Mouse (Mus musculus) Patski (cell line): ENCODE measurements at regions not wholly inside any gene's neighbourhood (a gene's known extent, or its start where the extent isn't known, plus 50 kb on each side); places are given as distances from the start of the nearest gene placed in this dataset.

ENCODE experiments used
- ATAC-seq: fragments of 100-300 bp; one replicate; pipeline ENCODE4 v1.8.0; 2021
- CTCF ChIA-PET: fragments of 350-600 bp; sonication (Branson Sonifier 250); formaldehyde crosslinking; loops from one replicate; lab custom pipeline; 2022; ENCODE audit warnings: inconsistent platforms; lab: Charles Lee
- POLR2A ChIA-PET: fragments of 350-600 bp; sonication (Branson Sonifier 250); formaldehyde crosslinking; loops from one replicate; lab custom pipeline; 2022; ENCODE audit warnings: antibody characterized with exemption, inconsistent platforms; lab: Charles Lee
- DNase-seq: peaks from one replicate; pipeline ENCODE4 v3.0.0-alpha.2; 2011; ENCODE audit warnings: low read depth, low spot score
- H3K27me3 ChIP-seq: fragments of 371-371 bp; one replicate; pipeline ENCODE4 v1.5.1; 2021
- CTCF ChIP-seq: fragments of 100-300 bp; IDR thresholded peaks from one replicate; pipeline ENCODE4 v1.5.1; 2021
- in situ Hi-C: fragments of 300-500 bp; cut with MboI; formaldehyde crosslinking; loops from 3 replicates; pipeline ENCODE4 v1.11.1; 2018; ENCODE audit warnings: low pct_unique_long_range_greater_than_20kb, mixed read lengths

GRCm38 (mm10) chr12:118704826-118705225 is 141.3 kb upstream of the Sp8 start:
- no peak for DNase-seq
- in situ Hi-C loops = no loop called here
- CTCF ChIA-PET = no interaction called here
- ATAC-seq = no peak
- no peaks in the 10 kb centered on the region for H3K27me3 ChIP-seq
- POLR2A ChIA-PET = no interaction called here
- TF ChIP-seq CTCF = no peak

DNA sequence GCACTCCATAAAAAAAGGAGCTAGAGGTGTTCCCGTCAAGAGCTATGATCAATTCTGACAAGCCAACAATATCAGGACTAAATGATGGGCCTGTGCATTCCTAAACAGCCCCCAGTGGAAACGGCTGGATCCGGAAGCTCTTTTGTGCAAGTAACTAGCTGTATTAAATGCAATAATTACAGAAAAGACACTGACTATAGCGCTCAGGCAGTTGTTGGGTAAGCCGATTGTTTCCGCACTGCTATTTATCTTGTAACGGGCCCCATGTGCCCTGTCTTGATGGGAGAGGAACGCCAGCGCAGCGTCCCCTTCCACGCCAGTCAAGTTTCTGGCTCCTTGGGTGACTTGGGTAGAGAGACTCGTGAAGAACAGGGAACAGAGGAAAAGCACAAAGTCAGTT is 142.4 kb upstream of the Sp8 start:
- no peaks in the 10 kb centered on the region for H3K27me3 ChIP-seq
- in situ Hi-C loops = no loop called here
- no peak for TF ChIP-seq CTCF
- no peak for DNase-seq
- ATAC-seq = no peak
- POLR2A ChIA-PET = no interaction called here
- CTCF ChIA-PET = no interaction called here

DNA sequence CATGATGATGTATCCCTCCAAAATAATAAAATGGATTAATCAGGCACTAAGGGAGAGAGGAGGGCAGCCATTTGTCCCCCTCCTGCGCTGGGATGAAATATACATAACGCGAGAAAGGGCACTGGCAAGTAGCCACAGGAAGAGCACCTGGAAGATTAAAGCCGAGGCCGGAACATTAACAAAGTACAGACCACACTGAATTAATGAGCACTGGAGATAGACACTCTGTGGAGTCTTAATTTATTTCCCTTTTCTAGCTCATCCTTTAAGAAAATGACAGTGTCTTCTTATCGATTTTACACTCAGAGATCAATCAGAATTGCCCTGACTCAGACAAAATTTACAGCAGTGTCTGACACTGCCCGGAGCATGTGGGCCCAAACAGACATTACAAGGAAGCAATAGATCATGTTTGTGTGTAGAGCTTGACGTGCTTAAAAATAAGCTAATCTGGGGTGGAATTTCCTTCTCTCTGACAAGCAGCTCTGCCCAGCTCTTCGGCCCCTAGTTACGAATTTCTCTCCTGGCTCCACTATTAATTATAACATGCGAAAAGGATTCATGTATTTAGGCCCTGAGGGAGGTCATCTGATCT is 143.0 kb upstream of the Sp8 start:
- no peak for TF ChIP-seq CTCF
- ChIA-PET POLR2A (no interaction called here), CTCF (no interaction called here)
- ATAC-seq (no peak), DNase-seq (no peak)
- in situ Hi-C loops = no loop called here
- H3K27me3 ChIP-seq = no peaks in the 10 kb centered on the region

DNA sequence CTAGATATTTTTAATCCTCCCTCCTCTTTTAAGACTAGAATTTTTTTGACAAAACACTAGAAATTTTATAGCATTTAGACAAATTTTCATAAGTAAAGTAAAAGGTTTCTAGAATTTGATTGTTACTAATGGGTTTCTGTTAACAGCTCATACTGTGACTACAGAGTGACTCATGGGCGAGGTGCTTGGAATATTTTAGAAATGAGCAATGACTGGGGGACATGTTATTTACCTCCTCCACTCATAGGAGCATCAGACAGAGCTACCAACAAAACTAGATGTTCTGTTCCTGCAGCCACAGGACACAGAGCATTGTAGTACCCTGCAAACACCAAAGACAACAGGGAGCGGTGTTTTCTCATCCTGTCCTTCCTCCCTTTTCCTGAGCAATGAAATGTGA is 144.3 kb upstream of the Sp8 start:
- CTCF ChIA-PET = no interaction called here
- no peak for TF ChIP-seq CTCF
- no peaks in the 10 kb centered on the region for H3K27me3 ChIP-seq
- POLR2A ChIA-PET = no interaction called here
- ATAC-seq (peak; percentile 71), DNase-seq (no peak)
- in situ Hi-C loops = no loop called here

DNA sequence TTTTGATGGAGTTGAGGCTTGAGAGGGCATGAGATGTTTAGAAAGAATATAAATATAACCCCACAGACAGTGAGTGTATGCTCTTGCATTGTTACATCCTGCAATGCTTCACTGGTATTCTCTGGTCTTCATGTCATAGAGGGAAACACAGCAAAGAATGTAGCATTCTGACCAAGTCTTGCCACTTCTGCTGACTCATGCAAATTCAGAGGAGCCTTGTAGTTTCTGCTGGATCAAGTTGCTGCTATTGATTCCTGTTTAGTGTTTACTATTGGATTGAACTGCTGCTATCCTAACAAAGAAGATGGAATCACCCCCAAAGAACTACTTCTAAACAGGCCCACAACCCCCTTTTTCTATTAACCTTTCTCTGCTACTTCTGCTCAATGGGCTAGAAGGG is 148.0 kb upstream of the Sp8 start:
- no peak for DNase-seq
- CTCF ChIA-PET = no interaction called here
- no peak for ATAC-seq

GRCm38 (mm10) chr12:118694701-118695100 is 151.4 kb upstream of the Sp8 start:
- ChIA-PET POLR2A (no interaction called here), CTCF (no interaction called here)
- DNase-seq (no peak), ATAC-seq (no peak)
- no peaks in the 10 kb centered on the region for H3K27me3 ChIP-seq
- TF ChIP-seq CTCF = no peak
- in situ Hi-C loops = no loop called here

More for the DNA sequence above, 148.0 kb upstream of the Sp8 start:
- in situ Hi-C loops = no loop called here
- no peak for TF ChIP-seq CTCF
- H3K27me3 ChIP-seq = no peaks in the 10 kb centered on the region
- POLR2A ChIA-PET = no interaction called here

- H3K27me3 ChIP-seq = no peaks in the 10 kb centered on the region
- ATAC-seq (no peak), DNase-seq (no peak)
- in situ Hi-C loops = no loop called here
- ChIA-PET POLR2A (no interaction called here), CTCF (no interaction called here)
- TF ChIP-seq CTCF = no peak
Observed at GRCm38 (mm10) chr12:118682902-118683301, 163.2 kb upstream of the Sp8 start.

DNA sequence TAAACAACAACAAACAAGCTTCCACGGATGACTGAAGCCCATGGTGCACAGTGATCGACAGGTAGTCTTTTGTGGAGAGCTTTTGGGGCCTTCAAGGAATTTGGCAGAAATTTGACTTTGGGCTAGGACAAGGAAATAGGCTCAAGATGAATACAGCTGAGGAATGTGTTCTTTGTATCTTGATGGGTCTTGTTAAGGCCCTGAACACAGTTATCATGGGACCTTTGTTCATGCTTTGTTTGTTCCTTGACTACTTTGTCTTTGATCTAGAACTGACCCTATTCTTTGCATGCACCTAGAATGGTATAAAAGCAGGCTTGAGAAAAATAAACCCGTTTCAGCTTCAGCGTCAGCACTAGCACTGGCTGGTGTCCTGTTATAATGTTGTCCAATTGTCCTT is 168.1 kb upstream of the Sp8 start:
- in situ Hi-C loops = no loop called here
- DNase-seq = no peak
- no peaks in the 10 kb centered on the region for H3K27me3 ChIP-seq
- no peak for TF ChIP-seq CTCF
- ChIA-PET CTCF (no interaction called here), POLR2A (no interaction called here)
- ATAC-seq = no peak

GRCm38 (mm10) chr12:118661575-118661974 is 184.6 kb upstream of the Sp8 start:
- CTCF ChIA-PET = no interaction called here
- DNase-seq = no peak
- TF ChIP-seq CTCF = no peak
- in situ Hi-C loops = no loop called here
- ATAC-seq = no peak
- POLR2A ChIA-PET = no interaction called here
- no peaks in the 10 kb centered on the region for H3K27me3 ChIP-seq

DNA sequence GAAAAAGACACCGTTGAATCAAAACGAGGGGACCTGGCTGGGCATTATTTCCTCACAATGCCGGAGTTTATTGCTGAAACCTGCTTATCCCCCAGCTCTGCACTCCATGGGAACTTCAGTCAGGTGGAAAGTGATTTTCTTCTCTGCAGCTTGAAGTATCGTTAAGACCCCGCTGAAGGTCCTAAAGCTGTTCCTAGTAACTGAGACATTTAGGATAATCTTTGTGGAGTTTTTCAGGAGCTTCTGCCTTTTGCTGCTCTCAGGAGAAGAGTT is 185.0 kb upstream of the Sp8 start:
- DNase-seq = no peak
- in situ Hi-C loops = no loop called here
- ChIA-PET CTCF (no interaction called here), POLR2A (no interaction called here)
- ATAC-seq = no peak
- H3K27me3 ChIP-seq = no peaks in the 10 kb centered on the region
- no peak for TF ChIP-seq CTCF

DNA sequence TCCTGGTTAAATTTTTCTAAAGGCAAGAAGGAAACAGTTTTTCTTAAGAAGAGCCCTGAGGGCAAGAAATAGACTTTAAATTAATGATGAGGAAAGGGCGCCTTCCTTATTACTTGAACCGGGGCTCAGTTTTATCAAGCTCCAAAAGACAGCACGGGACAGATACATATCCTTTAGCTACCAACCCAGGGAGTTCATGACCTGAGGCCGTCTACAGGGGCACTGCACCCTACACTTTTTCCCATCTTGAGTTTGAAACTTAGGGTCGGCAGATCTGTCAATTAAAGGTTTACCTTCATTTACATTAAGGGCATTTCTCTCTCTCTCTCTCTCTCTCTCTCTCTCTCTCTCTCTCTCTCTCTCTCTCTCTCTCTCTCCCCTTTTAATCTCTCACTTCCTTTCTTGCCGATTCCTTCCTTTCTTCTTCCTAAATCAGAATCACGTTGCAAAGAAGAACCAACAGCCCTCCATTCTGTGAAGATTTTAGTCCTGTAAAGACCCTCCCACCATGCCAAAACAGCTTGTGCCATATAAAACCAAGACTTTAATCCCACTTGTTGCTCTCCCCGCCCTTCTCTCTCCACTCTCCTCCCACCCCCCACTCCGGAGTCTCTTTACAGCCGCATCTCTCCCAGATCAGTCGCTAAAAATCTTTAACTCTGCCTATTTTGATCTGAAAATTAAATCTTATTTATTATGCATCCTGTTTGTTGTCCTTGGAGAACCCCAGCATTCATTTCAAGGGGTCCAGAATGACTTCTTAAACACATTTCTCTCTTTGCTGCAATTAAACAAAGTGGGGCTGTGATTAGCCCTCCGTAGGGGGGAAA is 185.5 kb upstream of the Sp8 start:
- no peaks in the 10 kb centered on the region for H3K27me3 ChIP-seq
- DNase-seq (no peak), ATAC-seq (no peak)
- ChIA-PET CTCF (no interaction called here), POLR2A (no interaction called here)
- no peak for TF ChIP-seq CTCF
- in situ Hi-C loops = no loop called here
